Mouse (Mus musculus) cortical plate, adult 2 months (tissue): ENCODE measurements around the gene Tnpo2. TPM values are rescaled to one million over a fixed set of nuclear protein-coding genes. Genes with fewer than 3 reads are reported as not detected.

ENCODE experiments used
- H3K27ac ChIP-seq: fragments of 200-500 bp; 2 replicates; pipeline ENCODE4 v1.5.1; 2012; ENCODE audit warnings: low read length, control low read depth, inconsistent platforms; ENCODE audit not compliant: insufficient read depth
- H3K4me1 ChIP-seq: fragments of 200-500 bp; 2 replicates; pipeline ENCODE4 v1.6.1; 2011; ENCODE audit warnings: low read length; ENCODE audit not compliant: control insufficient read depth, insufficient read depth
- H3K4me3 ChIP-seq: fragments of 200-500 bp; 2 replicates; pipeline ENCODE4 v1.5.1; 2011; ENCODE audit warnings: mild to moderate bottlenecking, low read length, control low read depth; ENCODE audit not compliant: insufficient read depth
- CTCF ChIP-seq: fragments of 200-500 bp; IDR thresholded peaks from 2 replicates; pipeline ENCODE4 v1.5.1; 2011; ENCODE audit warnings: mild to moderate bottlenecking, control low read depth, low read length; ENCODE audit not compliant: insufficient read depth; ENCODE audit errors: extremely low read depth
- POLR2A ChIP-seq: fragments of 200-500 bp; IDR thresholded peaks from 2 replicates; pipeline ENCODE4 v1.6.1; 2011; ENCODE audit warnings: mild to moderate bottlenecking, low read length, control low read depth; ENCODE audit not compliant: insufficient read depth; ENCODE audit errors: extremely low read depth
- polyA plus RNA-seq: library from polyadenylated mRNA; depleted of rRNA; stranded (reverse); fragments of >200 nt; gene quantifications from 2 replicates; pipeline ENCODE4 v1.2.3, GENCODE M21; 2012

Tnpo2 gene
- polyA plus RNA-seq, 1 experiment: 110 TPM

DNA sequence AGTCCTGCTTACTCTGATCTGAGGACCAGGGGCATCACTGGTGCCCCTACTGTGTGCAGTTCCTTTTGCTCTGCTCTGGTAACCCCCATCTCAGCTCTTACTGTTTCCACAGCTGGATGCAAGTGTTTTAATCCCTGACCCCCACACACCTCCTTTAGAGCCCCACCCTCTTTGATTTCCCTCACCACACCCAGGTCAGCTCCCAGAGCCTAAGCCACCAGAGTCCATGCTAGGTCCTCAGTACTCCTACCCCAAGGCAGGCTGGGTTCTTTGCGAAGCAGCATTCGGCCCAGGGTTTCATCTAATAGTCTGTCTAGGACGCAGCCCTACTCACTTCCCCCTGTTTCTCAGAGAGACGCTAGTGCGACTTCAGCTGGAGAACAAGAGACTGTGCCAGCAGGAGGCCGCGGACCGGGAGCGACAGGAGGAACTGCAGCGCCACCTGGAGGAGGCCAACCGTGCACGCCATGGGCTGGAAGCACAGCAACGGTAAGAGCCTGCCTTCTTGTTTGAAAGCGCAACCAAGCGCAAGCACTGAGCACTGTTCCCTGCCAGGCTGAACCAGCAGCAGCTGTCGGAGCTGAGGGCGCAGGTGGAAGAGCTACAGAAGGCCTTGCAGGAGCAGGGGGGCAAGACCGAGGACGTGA, 38.9 kb upstream of the Tnpo2 start:
- Histone ChIP-seq H3K4me3 (no peak overlapping the region), H3K27ac (no peak overlapping the region), H3K4me1 (no peaks in the 10 kb centered on the region)
- TF ChIP-seq POLR2A (peak; percentile 15; the same call in 1 of the 2 replicates), CTCF (peak; percentile 94)

- H3K27ac ChIP-seq: no peak overlapping the region
- no peak overlapping the region for H3K4me3 ChIP-seq
- TF ChIP-seq POLR2A (no peak), CTCF (no peak)
- H3K4me1 ChIP-seq: no peaks in the 10 kb centered on the region
These were observed 29.0 kb upstream of the Tnpo2 start for GRCm38 (mm10) chr8:85007686-85008085.

GRCm38 (mm10) chr8:85011242-85011641, 25.5 kb upstream of the Tnpo2 start:
- Histone ChIP-seq H3K4me1 (no peaks in the 10 kb centered on the region), H3K4me3 (no peak overlapping the region), H3K27ac (no peak overlapping the region)
- TF ChIP-seq POLR2A (no peak), CTCF (no peak)

- TF ChIP-seq CTCF (peak; percentile 62), POLR2A (peak; percentile 59; the same call in 1 of the 2 replicates)
- Histone ChIP-seq H3K27ac (no peak overlapping the region), H3K4me3 (peak overlapping the region; percentile 27), H3K4me1 (no peaks in the 10 kb centered on the region)
These were observed 23.4 kb upstream of the Tnpo2 start for GRCm38 (mm10) chr8:85013230-85013840.

GRCm38 (mm10) chr8:85014431-85014830, 22.3 kb upstream of the Tnpo2 start, which contains the start of gene Best2:
TSS of gene Best2 (minus strand) at chr8:85014531.
- Histone ChIP-seq H3K4me1 (no peaks in the 10 kb centered on the region), H3K4me3 (peak within 1 kb of the TSS; percentile 27), H3K27ac (no peak within 1 kb of the TSS)
- TF ChIP-seq CTCF (no peak), POLR2A (no peak)

DNA sequence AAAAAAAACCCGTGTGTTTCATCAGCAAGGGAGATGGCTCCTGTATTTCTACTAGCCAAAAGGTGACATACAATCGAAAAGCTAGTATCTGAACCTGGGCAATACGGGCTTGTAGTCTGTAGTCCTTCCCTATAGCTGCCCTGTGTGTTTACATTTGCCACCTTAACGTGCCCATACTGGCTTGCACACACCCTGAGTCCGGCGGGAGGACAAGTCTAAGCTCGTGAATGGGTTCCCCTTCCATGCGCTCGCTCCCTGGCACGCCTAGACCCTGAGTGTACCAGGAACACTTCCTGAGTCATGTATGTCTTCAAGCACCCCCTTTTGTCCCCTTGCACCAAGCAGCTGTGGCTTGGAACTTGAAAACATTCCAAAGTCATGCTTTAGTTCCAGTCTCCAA, 20.0 kb upstream of the Tnpo2 start:
- no peaks in the 10 kb centered on the region for H3K4me1 ChIP-seq
- no peak overlapping the region for H3K27ac ChIP-seq
- H3K4me3 ChIP-seq: no peak overlapping the region
- TF ChIP-seq CTCF: no peak
- TF ChIP-seq POLR2A: no peak

DNA sequence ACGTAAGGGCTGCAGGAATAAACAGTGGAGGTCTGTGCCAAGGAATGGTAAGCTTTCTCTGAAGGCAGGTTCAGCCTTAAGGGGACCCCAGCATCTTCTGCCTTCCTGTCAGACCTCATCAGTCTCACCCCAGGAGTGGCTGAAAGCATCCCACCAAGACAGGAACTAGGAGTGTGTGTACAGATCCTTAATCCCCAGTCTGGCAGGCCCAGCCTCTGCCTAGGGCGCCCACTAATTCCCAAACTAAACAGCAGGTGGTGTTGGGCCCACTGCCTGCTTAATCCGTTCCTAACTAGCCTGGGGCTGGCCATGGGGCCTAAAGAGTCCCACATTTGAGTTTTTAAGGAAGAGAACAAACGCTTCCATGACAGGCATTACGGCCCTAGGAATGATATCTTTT, 19.5 kb upstream of the Tnpo2 start:
- H3K4me3 ChIP-seq: no peak overlapping the region
- H3K27ac ChIP-seq: no peak overlapping the region
- no peak for TF ChIP-seq POLR2A
- no peak for TF ChIP-seq CTCF
- no peaks in the 10 kb centered on the region for H3K4me1 ChIP-seq

GRCm38 (mm10) chr8:85021514-85022055, 15.1 kb upstream of the Tnpo2 start:
- Histone ChIP-seq H3K27ac (no peak overlapping the region), H3K4me1 (peaks cover 7% of the 10 kb centered on the region), H3K4me3 (no peak overlapping the region)
- no peak for TF ChIP-seq CTCF
- TF ChIP-seq POLR2A: no peak

GRCm38 (mm10) chr8:85023846-85024245, 12.9 kb upstream of the Tnpo2 start:
- peak overlapping the region; percentile 96; the same call in 1 of the 2 replicates for H3K4me3 ChIP-seq
- H3K4me1 ChIP-seq: peaks cover 10% of the 10 kb centered on the region
- no peak for TF ChIP-seq POLR2A
- H3K27ac ChIP-seq: no peak overlapping the region

DNA sequence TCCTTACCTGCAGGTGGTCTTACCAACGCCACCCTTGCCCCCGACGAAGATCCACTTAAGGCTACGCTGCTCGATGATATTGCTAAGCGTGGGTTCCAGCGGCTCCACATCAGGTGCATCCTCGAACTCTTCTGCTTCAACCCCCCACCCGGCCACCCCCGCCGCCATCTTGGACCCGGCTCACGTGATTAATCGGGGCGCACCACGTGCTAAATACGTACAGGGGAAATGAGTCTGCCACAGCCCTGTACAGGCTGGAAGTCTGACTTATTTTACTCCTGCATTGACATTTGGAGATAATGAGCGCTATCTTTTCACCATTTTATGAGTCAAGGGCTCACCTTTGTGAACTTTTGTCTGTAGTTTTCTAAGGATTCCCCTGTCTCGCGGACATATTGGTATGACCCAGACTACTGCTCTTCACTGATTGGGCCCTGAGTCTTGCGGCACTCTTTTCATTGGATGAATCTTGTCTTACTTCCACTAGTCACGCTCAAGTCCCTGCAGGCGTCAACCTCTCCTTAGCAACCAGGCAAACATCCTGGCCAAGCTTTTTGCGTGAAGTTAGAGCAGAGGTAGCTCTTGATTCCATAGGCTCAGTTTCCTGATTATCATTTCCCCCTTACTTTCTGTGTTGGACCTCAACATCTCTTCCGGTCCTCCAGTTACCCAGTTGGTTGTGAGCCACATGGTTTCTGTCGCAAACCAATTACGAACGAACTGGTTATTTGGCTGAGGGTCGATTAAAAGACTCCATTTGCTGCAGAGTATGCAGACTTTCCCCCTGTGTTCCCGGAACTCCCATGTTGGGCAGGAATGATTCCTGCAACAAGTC, 11.4 kb upstream of the Tnpo2 start, which contains the start of gene Asna1:
Gene Asna1, minus strand, starts transcription at position 184 of the 835 bp plus-strand sequence.
- TF ChIP-seq CTCF: no peak
- peak; percentile 67; the same call in 1 of the 2 replicates for TF ChIP-seq POLR2A
- H3K27ac ChIP-seq: peak within 1 kb of the TSS; percentile 58

More for the DNA sequence above, 11.4 kb upstream of the Tnpo2 start, which contains the start of gene Asna1:
- Histone ChIP-seq H3K4me1 (peaks cover 10% of the 10 kb centered on the region), H3K4me3 (peak within 1 kb of the TSS; percentile 96)
